ENCODE assay signal across 8 mouse cellular contexts in the genomic region with DNA sequence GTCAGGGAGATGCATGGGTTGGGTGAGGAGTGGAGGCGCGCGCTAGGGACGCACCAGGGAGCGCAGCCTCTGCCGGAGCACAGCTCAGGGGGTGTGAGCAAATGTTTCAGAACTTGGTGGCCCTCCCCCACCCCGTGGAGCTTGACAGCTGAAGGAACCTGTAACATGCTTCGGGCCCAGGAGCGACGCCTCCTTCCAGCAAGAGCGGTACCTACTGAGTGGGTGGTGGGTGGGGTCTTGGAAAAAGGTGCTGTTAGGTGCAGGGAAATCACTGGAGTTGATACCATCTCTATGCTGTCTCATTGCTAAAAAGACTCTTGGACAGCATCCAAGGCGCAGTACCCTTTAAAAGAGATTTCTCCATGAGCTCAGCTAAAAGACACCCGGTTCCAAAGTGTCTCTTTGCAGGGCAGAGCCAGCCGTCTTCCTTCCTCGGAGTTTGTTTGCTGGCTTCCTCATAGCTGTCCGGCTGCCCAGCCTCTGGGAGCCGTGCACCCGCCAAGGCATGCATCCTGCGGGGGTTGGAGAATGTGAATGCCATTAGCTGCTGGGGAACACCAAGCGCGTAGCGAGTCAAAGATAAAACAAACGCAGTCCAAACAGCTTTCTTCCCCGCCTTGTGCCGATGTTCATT. TPM values are rescaled to one million over a fixed set of nuclear protein-coding genes. Genes with fewer than 3 reads are reported as not detected.
DNase-seq lines count a peak whose midpoint lies in the region; ATAC-seq and TF ChIP-seq lines count a peak whose summit lies in the region.

No protein-coding gene starts in this region.

- peak; percentile 67 for ATAC-seq in embryonic facial prominence, embryonic 14.5 days (ENCODE audit: low read depth)
- peak; percentile 45; the same call in 1 of the 2 replicates for ATAC-seq in limb, embryonic 12.5 days (ENCODE audit: insufficient number of reproducible peaks, insufficient read depth, low FRiP score, low TSS enrichment, low read depth)
- ATAC-seq in midbrain, embryonic 14.5 days (ENCODE audit: low FRiP score, low TSS enrichment) = no peak
- peak; percentile 81 for ATAC-seq in stomach, postnatal 0 days (ENCODE audit: low FRiP score, low TSS enrichment)

- peak overlapping the region; percentile 62 for H3K9ac ChIP-seq in embryonic facial prominence, embryonic 14.5 days (ENCODE audit: low read depth, low read length)
- H3K9ac ChIP-seq in limb, embryonic 12.5 days (replicated peaks) = peak overlapping the region; percentile 61
- H3K9ac ChIP-seq in midbrain, embryonic 14.5 days (replicated peaks; ENCODE audit: low read length) = no peak overlapping the region; the same call in 1 of the 2 replicates
- peak overlapping the region; percentile 70 for H3K9ac ChIP-seq in stomach, postnatal 0 days (ENCODE audit: low read length)

- H3K9me3 ChIP-seq in embryonic facial prominence, embryonic 14.5 days (ENCODE audit: control insufficient read depth, low read length) = no peaks in the 10 kb centered on the region
- no peaks in the 10 kb centered on the region for H3K9me3 ChIP-seq in limb, embryonic 12.5 days
- H3K9me3 ChIP-seq in midbrain, embryonic 14.5 days (ENCODE audit: control insufficient read depth, low read length) = no peaks in the 10 kb centered on the region
- no peaks in the 10 kb centered on the region for H3K9me3 ChIP-seq in stomach, postnatal 0 days (ENCODE audit: control insufficient read depth, low read length)

- under 1% methylated on average over 25 of the region's 25 CpGs for WGBS in embryonic facial prominence, embryonic 14.5 days
- 0% methylated on average over 25 of the region's 25 CpGs for WGBS in limb, embryonic 12.5 days
- under 1% methylated on average over 25 of the region's 25 CpGs for WGBS in midbrain, embryonic 14.5 days
- WGBS in stomach, postnatal 0 days = 2% methylated on average over 25 of the region's 25 CpGs

- no peaks in the 10 kb centered on the region for H3K36me3 ChIP-seq in embryonic facial prominence, embryonic 14.5 days (ENCODE audit: control insufficient read depth, insufficient read depth, low read length)
- no peaks in the 10 kb centered on the region for H3K36me3 ChIP-seq in limb, embryonic 12.5 days
- H3K36me3 ChIP-seq in midbrain, embryonic 14.5 days (ENCODE audit: control insufficient read depth, insufficient read depth, low read length) = no peaks in the 10 kb centered on the region
- no peaks in the 10 kb centered on the region for H3K36me3 ChIP-seq in stomach, postnatal 0 days (ENCODE audit: control insufficient read depth, insufficient read depth, low read length)

- peak overlapping the region; percentile 62 for H3K4me3 ChIP-seq in embryonic facial prominence, embryonic 14.5 days (ENCODE audit: low read depth, low read length)
- H3K4me3 ChIP-seq in limb, embryonic 12.5 days (replicated peaks) = peak overlapping the region; percentile 68
- H3K4me3 ChIP-seq in midbrain, embryonic 14.5 days (replicated peaks; ENCODE audit: low read depth, low read length) = peak overlapping the region; percentile 49
- H3K4me3 ChIP-seq in stomach, postnatal 0 days (ENCODE audit: low read depth, low read length) = peak overlapping the region; percentile 73

- H3K4me2 ChIP-seq in embryonic facial prominence, embryonic 14.5 days (ENCODE audit: low read depth, low read length) = peak overlapping the region; percentile 100
- peak overlapping the region; percentile 99 for H3K4me2 ChIP-seq in limb, embryonic 12.5 days
- H3K4me2 ChIP-seq in midbrain, embryonic 14.5 days (ENCODE audit: low read length) = peak overlapping the region; percentile 99
- H3K4me2 ChIP-seq in stomach, postnatal 0 days (replicated peaks; ENCODE audit: low read depth) = peak overlapping the region; percentile 99

- no peak for TF ChIP-seq EP300 in stomach, postnatal 0 days (optimal IDR thresholded peaks at IDR 0.05)

- TF ChIP-seq CTCF in stomach, postnatal 0 days (IDR thresholded peaks at IDR 0.05; ENCODE audit: low read depth) = peak; percentile 7; the same call in 1 of the 2 replicates

- no peaks in the 10 kb centered on the region; the same call in 1 of the 2 replicates for H3K4me1 ChIP-seq in embryonic facial prominence, embryonic 14.5 days (ENCODE audit: control insufficient read depth, insufficient read depth, low read length)
- H3K4me1 ChIP-seq in limb, embryonic 12.5 days (replicated peaks) = peaks cover 11% of the 10 kb centered on the region; the same call in 1 of the 2 replicates
- H3K4me1 ChIP-seq in midbrain, embryonic 14.5 days (ENCODE audit: control insufficient read depth, insufficient read depth, low read length) = peaks cover 20% of the 10 kb centered on the region
- no peaks in the 10 kb centered on the region for H3K4me1 ChIP-seq in stomach, postnatal 0 days (replicated peaks; ENCODE audit: control insufficient read depth, insufficient read depth)

- peak; percentile 13 for DNase-seq in adrenal gland, adult 8-10 months
- DNase-seq in embryonic facial prominence, embryonic 14.5 days (ENCODE audit: low spot score) = peak; percentile 65
- peak; percentile 41 for DNase-seq in heart, adult 8-10 months (ENCODE audit: low spot score)
- peak; percentile 45 for DNase-seq in kidney, adult 11 months
- peak; percentile 62 for DNase-seq in midbrain, embryonic 14.5 days
- peak; percentile 84 for DNase-seq in stomach, postnatal 0 days (ENCODE audit: low spot score)
- no peak for DNase-seq in c-Kit-positive CD71-positive TER-119-positive erythroid progenitor cells, embryonic 14.5 days (ENCODE audit: low spot score)

- peaks cover 22% of the 10 kb centered on the region for H3K27me3 ChIP-seq in embryonic facial prominence, embryonic 14.5 days (replicated peaks; ENCODE audit: control insufficient read depth, insufficient read depth, low read length)
- H3K27me3 ChIP-seq in limb, embryonic 12.5 days = peaks cover 51% of the 10 kb centered on the region
- H3K27me3 ChIP-seq in midbrain, embryonic 14.5 days (ENCODE audit: control insufficient read depth, insufficient read depth, low read length) = peaks cover 36% of the 10 kb centered on the region
- no peaks in the 10 kb centered on the region for H3K27me3 ChIP-seq in stomach, postnatal 0 days (ENCODE audit: control insufficient read depth, insufficient read depth, low read length)

- no peak overlapping the region for H3K27ac ChIP-seq in embryonic facial prominence, embryonic 14.5 days (replicated peaks; ENCODE audit: low read depth, low read length)
- H3K27ac ChIP-seq in limb, embryonic 12.5 days = no peak overlapping the region
- H3K27ac ChIP-seq in midbrain, embryonic 14.5 days (replicated peaks; ENCODE audit: low read depth, low read length) = no peak overlapping the region
- H3K27ac ChIP-seq in stomach, postnatal 0 days (replicated peaks) = peak overlapping the region; percentile 81

RNA-seq across cellular contexts. Expression of a gene that starts 0.8 kb away (rescaled TPM):
- 10 to 100 TPM; 19.9 to 49.8 (median 23.4) TPM for total RNA-seq in adrenal gland, adult 8-10 months (2022)
- polyA plus RNA-seq in embryonic facial prominence, embryonic 14.5 days (2014; fragmentation: Nextera tagmentation; extraction: Ambion mirVana) = 16.4 and 20.6 TPM in 2 replicates
- 10 to 100 TPM in 3 of 4 experiments, 1 to 10 TPM in 1; 8.1 to 17.8 (median 13.8) TPM for total RNA-seq in heart, adult 8-10 months (2022)
- 1.7 and 1.8 TPM in 2 replicates for polyA plus RNA-seq in limb, embryonic 12.5 days (2016; fragmentation: Nextera tagmentation; extraction: Ambion mirVana)
- polyA plus RNA-seq in midbrain, embryonic 14.5 days (2014; fragmentation: Nextera tagmentation; extraction: Ambion mirVana) = 2.9 and 4.8 TPM in 2 replicates
- 205 and 216 TPM in 2 replicates for polyA plus RNA-seq in stomach, postnatal 0 days (2015; fragmentation: Nextera tagmentation; extraction: Ambion mirVana)
